Mouse (Mus musculus): Measurements from ENCODE around the gene Hist1h3a.

GRCm38 (mm10) chr13:23738677-23739068 is 23.5 kb downstream of the Hist1h3a start, which contains the start of gene Hist1h1c:
- TF ChIP-seq GATA1 (IDR thresholded peaks at IDR 0.05; ENCODE audit: borderline replicate concordance, low read length) = no peak
- no peak for TF ChIP-seq CTCF (IDR thresholded peaks at IDR 0.05; ENCODE audit: low read depth, low read length)

Data from G1E (cell line).